Mouse (Mus musculus) kidney, embryonic 16.5 days (tissue): ENCODE measurements at regions not wholly inside any gene's neighbourhood (a gene's known extent, or its start where the extent isn't known, plus 50 kb on each side); places are given as distances from the start of the nearest gene placed in this dataset.

Experiments used
- ATAC-seq: fragments of 200-750 bp; cut with Nextera tagmentation; 2 replicates; pipeline ENCODE4 v1.8.0; 2017; ENCODE audit warnings: moderate TSS enrichment; ENCODE audit not compliant: low FRiP score, low TSS enrichment
- H3K27ac ChIP-seq: fragments of 300-500 bp; sonication (generic); 2 replicates; pipeline ENCODE4 v1.5.1; 2014; ENCODE audit warnings: low read length
- H3K27me3 ChIP-seq: fragments of 300-500 bp; sonication (generic); 2 replicates; pipeline ENCODE4 v1.6.1; 2014; ENCODE audit warnings: low read length, control low read depth, mixed read lengths; ENCODE audit not compliant: insufficient read depth
- H3K36me3 ChIP-seq: fragments of 300-500 bp; sonication (generic); 2 replicates; pipeline ENCODE4 v1.6.1; 2014; ENCODE audit warnings: low read length, control low read depth, mixed read lengths; ENCODE audit not compliant: insufficient read depth
- H3K4me1 ChIP-seq: fragments of 300-500 bp; sonication (generic); 2 replicates; pipeline ENCODE4 v1.6.1; 2014; ENCODE audit warnings: low read length, control low read depth, mixed read lengths; ENCODE audit not compliant: insufficient read depth
- H3K4me2 ChIP-seq: fragments of 300-500 bp; sonication (generic); replicated peaks from 2 replicates; pipeline ENCODE4 v1.6.1; 2014; ENCODE audit warnings: low read depth, low read length
- H3K4me3 ChIP-seq: fragments of 300-500 bp; sonication (generic); 2 replicates; pipeline ENCODE4 v1.5.1; 2014; ENCODE audit warnings: mild to moderate bottlenecking, low read length
- H3K9ac ChIP-seq: fragments of 300-500 bp; sonication (generic); replicated peaks from 2 replicates; pipeline ENCODE4 v1.6.1; 2014; ENCODE audit warnings: low read length
- H3K9me3 ChIP-seq: fragments of 300-500 bp; sonication (generic); 2 replicates; pipeline ENCODE4 v1.6.1; 2016; ENCODE audit warnings: low read length, control low read depth
- WGBS: fragments of 180-500 bp; shearing (Covaris S2); extraction: QIAGEN DNeasy Blood & Tissue Kit; methylation state at CpG from one replicate; pipeline ENCODE4 v1.1.7; 2014; 5-methylcytosine and 5-hydroxymethylcytosine counted together

- no peak overlapping the region for H3K9ac ChIP-seq
- H3K27ac ChIP-seq, result no peak overlapping the region
- no peaks in the 10 kb centered on the region for H3K36me3 ChIP-seq
- no peaks in the 10 kb centered on the region for H3K9me3 ChIP-seq
- ATAC-seq, result no peak
- no peak overlapping the region for H3K4me3 ChIP-seq
- H3K4me2 ChIP-seq, result no peak overlapping the region
- H3K4me1 ChIP-seq, result 0 out of 2 replicates have a peak, but pooled peaks cover 2% of the 10 kb centered on the region
- WGBS, result 85% methylated on average over 3 of the region's 3 CpGs
- no peaks in the 10 kb centered on the region for H3K27me3 ChIP-seq
These were observed 459.3 kb upstream of the Jag1 start for GRCm38 (mm10) chr2:137575750-137576149.

- H3K4me2 ChIP-seq, result no peak overlapping the region
- 48% methylated on average over 4 of the region's 4 CpGs for WGBS
- H3K27ac ChIP-seq, result no peak overlapping the region
- 0 out of 2 replicates have a peak, but pooled peaks cover 2% of the 10 kb centered on the region for H3K4me1 ChIP-seq
- no peak overlapping the region for H3K4me3 ChIP-seq
- H3K9me3 ChIP-seq, result no peaks in the 10 kb centered on the region
- H3K9ac ChIP-seq, result no peak overlapping the region
- no peak for ATAC-seq
- no peaks in the 10 kb centered on the region for H3K27me3 ChIP-seq
- H3K36me3 ChIP-seq, result no peaks in the 10 kb centered on the region
These were observed 458.5 kb upstream of the Jag1 start for GRCm38 (mm10) chr2:137574845-137575449.

GRCm38 (mm10) chr2:137571146-137571545 lies 454.7 kb upstream of the Jag1 start:
- no peak for ATAC-seq
- H3K4me2 ChIP-seq, result no peak overlapping the region
- H3K4me3 ChIP-seq, result no peak overlapping the region
- H3K27me3 ChIP-seq, result no peaks in the 10 kb centered on the region
- H3K27ac ChIP-seq, result no peak overlapping the region
- H3K9me3 ChIP-seq, result no peaks in the 10 kb centered on the region
- H3K4me1 ChIP-seq, result 0 out of 2 replicates have a peak, but pooled peaks cover 2% of the 10 kb centered on the region
- H3K36me3 ChIP-seq, result no peaks in the 10 kb centered on the region
- WGBS, result 81% methylated on average over 1 of the region's 1 CpGs
- no peak overlapping the region for H3K9ac ChIP-seq

- ATAC-seq, result no peak
- 90% methylated on average over 3 of the region's 3 CpGs for WGBS
- H3K36me3 ChIP-seq, result no peaks in the 10 kb centered on the region
These were observed 450.2 kb upstream of the Jag1 start for GRCm38 (mm10) chr2:137566619-137567018.

GRCm38 (mm10) chr2:137564064-137564624 lies 447.7 kb upstream of the Jag1 start:
- H3K9me3 ChIP-seq, result no peaks in the 10 kb centered on the region
- H3K27me3 ChIP-seq, result no peaks in the 10 kb centered on the region
- no peak overlapping the region for H3K27ac ChIP-seq
- no peak overlapping the region for H3K4me3 ChIP-seq
- no peaks in the 10 kb centered on the region for H3K36me3 ChIP-seq
- ATAC-seq, result peak; percentile 79; the same call in 1 of the 2 replicates
- WGBS, result 27% methylated on average over 5 of the region's 5 CpGs
- no peak overlapping the region for H3K9ac ChIP-seq
- no peak overlapping the region for H3K4me2 ChIP-seq
- 0 out of 2 replicates have a peak, but pooled peaks cover 2% of the 10 kb centered on the region for H3K4me1 ChIP-seq

More at GRCm38 (mm10) chr2:137566619-137567018, 450.2 kb upstream of the Jag1 start:
- Histone ChIP-seq H3K9me3 (no peaks in the 10 kb centered on the region), H3K4me1 (0 out of 2 replicates have a peak, but pooled peaks cover 2% of the 10 kb centered on the region), H3K9ac (no peak overlapping the region), H3K4me3 (no peak overlapping the region), H3K27ac (no peak overlapping the region), H3K27me3 (no peaks in the 10 kb centered on the region), H3K4me2 (no peak overlapping the region)

- Histone ChIP-seq H3K27me3 (no peaks in the 10 kb centered on the region), H3K36me3 (no peaks in the 10 kb centered on the region), H3K4me3 (no peak overlapping the region), H3K9ac (no peak overlapping the region), H3K9me3 (no peaks in the 10 kb centered on the region), H3K4me1 (0 out of 2 replicates have a peak, but pooled peaks cover 2% of the 10 kb centered on the region), H3K27ac (no peak overlapping the region), H3K4me2 (no peak overlapping the region)
- 75% methylated on average over 4 of the region's 4 CpGs for WGBS
- no peak for ATAC-seq
These were observed 443.9 kb upstream of the Jag1 start for GRCm38 (mm10) chr2:137560366-137560765.

GRCm38 (mm10) chr2:137553871-137554270 lies 437.4 kb upstream of the Jag1 start:
- H3K36me3 ChIP-seq, result no peaks in the 10 kb centered on the region
- no peak overlapping the region for H3K9ac ChIP-seq
- no peak for ATAC-seq
- WGBS, result 93% methylated on average over 2 of the region's 2 CpGs
- H3K4me3 ChIP-seq, result no peak overlapping the region
- no peak overlapping the region for H3K4me2 ChIP-seq
- no peak overlapping the region for H3K27ac ChIP-seq
- no peaks in the 10 kb centered on the region for H3K4me1 ChIP-seq
- no peaks in the 10 kb centered on the region; the same call in 1 of the 2 replicates for H3K9me3 ChIP-seq
- no peaks in the 10 kb centered on the region for H3K27me3 ChIP-seq

- Histone ChIP-seq H3K9ac (no peak overlapping the region), H3K27ac (no peak overlapping the region), H3K9me3 (no peaks in the 10 kb centered on the region), H3K4me2 (no peak overlapping the region), H3K27me3 (no peaks in the 10 kb centered on the region), H3K36me3 (no peaks in the 10 kb centered on the region), H3K4me1 (no peaks in the 10 kb centered on the region), H3K4me3 (no peak overlapping the region)
- WGBS, result 36% methylated on average over 2 of the region's 2 CpGs
- ATAC-seq, result no peak
These were observed 420.1 kb upstream of the Jag1 start for GRCm38 (mm10) chr2:137536581-137536980.

GRCm38 (mm10) chr2:137516271-137516670 lies 399.8 kb upstream of the Jag1 start:
- WGBS, result 87% methylated on average over 2 of the region's 2 CpGs
- H3K9ac ChIP-seq, result no peak overlapping the region
- H3K4me3 ChIP-seq, result no peak overlapping the region

GRCm38 (mm10) chr2:137515043-137515442 lies 398.6 kb upstream of the Jag1 start:
- no peak for ATAC-seq
- no peak overlapping the region for H3K27ac ChIP-seq

More at GRCm38 (mm10) chr2:137516271-137516670, 399.8 kb upstream of the Jag1 start:
- H3K4me1 ChIP-seq, result peaks cover 3% of the 10 kb centered on the region; the same call in 1 of the 2 replicates
- ATAC-seq, result no peak
- no peak overlapping the region for H3K4me2 ChIP-seq
- no peak overlapping the region for H3K27ac ChIP-seq
- no peaks in the 10 kb centered on the region for H3K36me3 ChIP-seq
- H3K27me3 ChIP-seq, result no peaks in the 10 kb centered on the region
- H3K9me3 ChIP-seq, result no peaks in the 10 kb centered on the region

More at GRCm38 (mm10) chr2:137515043-137515442, 398.6 kb upstream of the Jag1 start:
- Histone ChIP-seq H3K4me2 (no peak overlapping the region), H3K9ac (no peak overlapping the region), H3K36me3 (no peaks in the 10 kb centered on the region), H3K4me1 (peaks cover 3% of the 10 kb centered on the region; the same call in 1 of the 2 replicates), H3K27me3 (no peaks in the 10 kb centered on the region), H3K9me3 (no peaks in the 10 kb centered on the region), H3K4me3 (no peak overlapping the region)
- WGBS, result 55% methylated on average over 3 of the region's 3 CpGs
